Mouse (Mus musculus): Measurements from ENCODE around the gene Hnrnpk. TPM values are rescaled to one million over a fixed set of nuclear protein-coding genes. Genes with fewer than 3 reads are reported as not detected.

Hnrnpk gene
- polyA plus RNA-seq, 1 experiment from 2014 or later, result 1,323 TPM

- H3K4me3 ChIP-seq (ENCODE audit: low read depth, low read length), result no peak overlapping the region
- no peak overlapping the region for H3K27ac ChIP-seq (ENCODE audit: low read length)
- H3K9ac ChIP-seq (ENCODE audit: low read depth, low read length), result no peak overlapping the region
- no peak for ATAC-seq
- no peaks in the 10 kb centered on the region for H3K4me1 ChIP-seq (ENCODE audit: control insufficient read depth, insufficient read depth, low read length)
- H3K4me2 ChIP-seq (ENCODE audit: low read length), result no peak overlapping the region
- 88% methylated on average over 4 of the region's 4 CpGs for WGBS
- no peaks in the 10 kb centered on the region for H3K36me3 ChIP-seq (ENCODE audit: control insufficient read depth, insufficient read depth, low read length)
- H3K9me3 ChIP-seq (replicated peaks; ENCODE audit: control insufficient read depth, low read length, poor library complexity, severe bottlenecking), result no peaks in the 10 kb centered on the region
- H3K27me3 ChIP-seq (ENCODE audit: control insufficient read depth, insufficient read depth, low read depth, low read length), result no peaks in the 10 kb centered on the region
These were observed 17.9 kb upstream of the Hnrnpk start for GRCm38 (mm10) chr13:58421026-58421425.

- Histone ChIP-seq H3K36me3 (ENCODE audit: control insufficient read depth, insufficient read depth, low read length) (no peaks in the 10 kb centered on the region), H3K27me3 (ENCODE audit: control insufficient read depth, insufficient read depth, low read depth, low read length) (no peaks in the 10 kb centered on the region), H3K4me2 (ENCODE audit: low read length) (no peak overlapping the region), H3K9ac (ENCODE audit: low read depth, low read length) (no peak overlapping the region), H3K27ac (ENCODE audit: low read length) (no peak overlapping the region), H3K9me3 (replicated peaks; ENCODE audit: control insufficient read depth, low read length, poor library complexity, severe bottlenecking) (no peaks in the 10 kb centered on the region), H3K4me1 (ENCODE audit: control insufficient read depth, insufficient read depth, low read length) (no peaks in the 10 kb centered on the region), H3K4me3 (ENCODE audit: low read depth, low read length) (no peak overlapping the region)
- ATAC-seq, result no peak
- WGBS, result 92% methylated on average over 1 of the region's 1 CpGs
These were observed 16.1 kb upstream of the Hnrnpk start for GRCm38 (mm10) chr13:58419266-58419665.

GRCm38 (mm10) chr13:58418656-58419055 lies 15.5 kb upstream of the Hnrnpk start:
- Histone ChIP-seq H3K4me2 (ENCODE audit: low read length) (no peak overlapping the region), H3K27me3 (ENCODE audit: control insufficient read depth, insufficient read depth, low read depth, low read length) (no peaks in the 10 kb centered on the region), H3K9me3 (replicated peaks; ENCODE audit: control insufficient read depth, low read length, poor library complexity, severe bottlenecking) (no peaks in the 10 kb centered on the region), H3K9ac (ENCODE audit: low read depth, low read length) (no peak overlapping the region), H3K27ac (ENCODE audit: low read length) (no peak overlapping the region), H3K4me1 (ENCODE audit: control insufficient read depth, insufficient read depth, low read length) (no peaks in the 10 kb centered on the region), H3K36me3 (ENCODE audit: control insufficient read depth, insufficient read depth, low read length) (no peaks in the 10 kb centered on the region), H3K4me3 (ENCODE audit: low read depth, low read length) (no peak overlapping the region)
- 80% methylated on average over 4 of the region's 4 CpGs for WGBS
- no peak for ATAC-seq

- no peak overlapping the region for H3K4me3 ChIP-seq (ENCODE audit: low read depth, low read length)
- H3K4me2 ChIP-seq (ENCODE audit: low read length), result no peak overlapping the region
- H3K27me3 ChIP-seq (ENCODE audit: control insufficient read depth, insufficient read depth, low read depth, low read length), result no peaks in the 10 kb centered on the region
- H3K9ac ChIP-seq (ENCODE audit: low read depth, low read length), result no peak overlapping the region
- peaks cover 6% of the 10 kb centered on the region; the same call in 1 of the 2 replicates for H3K36me3 ChIP-seq (ENCODE audit: control insufficient read depth, insufficient read depth, low read length)
- H3K4me1 ChIP-seq (ENCODE audit: control insufficient read depth, insufficient read depth, low read length), result no peaks in the 10 kb centered on the region
- H3K27ac ChIP-seq (ENCODE audit: low read length), result no peak overlapping the region
- 90% methylated on average over 5 of the region's 5 CpGs for WGBS
- ATAC-seq, result no peak
- no peaks in the 10 kb centered on the region for H3K9me3 ChIP-seq (replicated peaks; ENCODE audit: control insufficient read depth, low read length, poor library complexity, severe bottlenecking)
These were observed 12.7 kb upstream of the Hnrnpk start for GRCm38 (mm10) chr13:58415838-58416237.

- H3K4me1 ChIP-seq (ENCODE audit: control insufficient read depth, insufficient read depth, low read length), result no peaks in the 10 kb centered on the region
- no peaks in the 10 kb centered on the region for H3K27me3 ChIP-seq (ENCODE audit: control insufficient read depth, insufficient read depth, low read depth, low read length)
- no peak overlapping the region for H3K9ac ChIP-seq (ENCODE audit: low read depth, low read length)
- no peaks in the 10 kb centered on the region for H3K9me3 ChIP-seq (replicated peaks; ENCODE audit: control insufficient read depth, low read length, poor library complexity, severe bottlenecking)
- no peak overlapping the region for H3K4me3 ChIP-seq (ENCODE audit: low read depth, low read length)
- H3K27ac ChIP-seq (ENCODE audit: low read length), result no peak overlapping the region
- no peak overlapping the region for H3K4me2 ChIP-seq (ENCODE audit: low read length)
- WGBS, result 87% methylated on average over 6 of the region's 6 CpGs
- peaks cover 7% of the 10 kb centered on the region; the same call in 1 of the 2 replicates for H3K36me3 ChIP-seq (ENCODE audit: control insufficient read depth, insufficient read depth, low read length)
- ATAC-seq, result no peak
These were observed 12.2 kb upstream of the Hnrnpk start for GRCm38 (mm10) chr13:58415374-58415773.

GRCm38 (mm10) chr13:58411073-58411472 lies 7.9 kb upstream of the Hnrnpk start:
- peaks cover 12% of the 10 kb centered on the region; the same call in 1 of the 2 replicates for H3K36me3 ChIP-seq (ENCODE audit: control insufficient read depth, insufficient read depth, low read length)
- no peak overlapping the region for H3K27ac ChIP-seq (ENCODE audit: low read length)
- no peak overlapping the region for H3K9ac ChIP-seq (ENCODE audit: low read depth, low read length)
- no peak overlapping the region for H3K4me3 ChIP-seq (ENCODE audit: low read depth, low read length)
- no peak overlapping the region for H3K4me2 ChIP-seq (ENCODE audit: low read length)
- ATAC-seq, result no peak
- H3K9me3 ChIP-seq (replicated peaks; ENCODE audit: control insufficient read depth, low read length, poor library complexity, severe bottlenecking), result no peaks in the 10 kb centered on the region
- WGBS, result 94% methylated on average over 4 of the region's 4 CpGs
- H3K27me3 ChIP-seq (ENCODE audit: control insufficient read depth, insufficient read depth, low read depth, low read length), result no peaks in the 10 kb centered on the region
- no peaks in the 10 kb centered on the region for H3K4me1 ChIP-seq (ENCODE audit: control insufficient read depth, insufficient read depth, low read length)

GRCm38 (mm10) chr13:58402744-58403110 lies 416 bp downstream of the Hnrnpk start:
- peak overlapping the region; percentile 48 for H3K4me2 ChIP-seq (ENCODE audit: low read length)
- H3K36me3 ChIP-seq (ENCODE audit: control insufficient read depth, insufficient read depth, low read length), result peaks cover 4% of the 10 kb centered on the region
- peaks cover 10% of the 10 kb centered on the region for H3K4me1 ChIP-seq (ENCODE audit: control insufficient read depth, insufficient read depth, low read length)
- peak overlapping the region; percentile 81 for H3K9ac ChIP-seq (ENCODE audit: low read depth, low read length)
- H3K4me3 ChIP-seq (ENCODE audit: low read depth, low read length), result peak overlapping the region; percentile 86
- WGBS, result 0% methylated on average over 19 of the region's 48 CpGs
- ATAC-seq, result no peak; the same call in 1 of the 2 replicates
- H3K9me3 ChIP-seq (replicated peaks; ENCODE audit: control insufficient read depth, low read length, poor library complexity, severe bottlenecking), result no peaks in the 10 kb centered on the region
- H3K27me3 ChIP-seq (ENCODE audit: control insufficient read depth, insufficient read depth, low read depth, low read length), result no peaks in the 10 kb centered on the region
- peak overlapping the region; percentile 100 for H3K27ac ChIP-seq (ENCODE audit: low read length)

GRCm38 (mm10) chr13:58402003-58402743 lies 970 bp downstream of the Hnrnpk start, which contains the start of gene Rmi1:
Gene Rmi1, plus strand, starts transcription at chr13:58402248.
- Histone ChIP-seq H3K9me3 (replicated peaks; ENCODE audit: control insufficient read depth, low read length, poor library complexity, severe bottlenecking) (no peaks in the 10 kb centered on the region), H3K27ac (ENCODE audit: low read length) (peak within 1 kb of the TSS; percentile 100), H3K4me1 (ENCODE audit: control insufficient read depth, insufficient read depth, low read length) (peaks cover 10% of the 10 kb centered on the region), H3K4me2 (ENCODE audit: low read length) (peak within 1 kb of the TSS; percentile 96), H3K9ac (ENCODE audit: low read depth, low read length) (peak within 1 kb of the TSS; percentile 99), H3K36me3 (ENCODE audit: control insufficient read depth, insufficient read depth, low read length) (peaks cover 9% of the 10 kb centered on the region), H3K4me3 (ENCODE audit: low read depth, low read length) (peak within 1 kb of the TSS; percentile 86), H3K27me3 (ENCODE audit: control insufficient read depth, insufficient read depth, low read depth, low read length) (no peaks in the 10 kb centered on the region)
- peak; percentile 98 for ATAC-seq
- WGBS, result under 1% methylated on average over 80 of the region's 91 CpGs

GRCm38 (mm10) chr13:58401135-58402002 lies 1.8 kb downstream of the Hnrnpk start:
- no peaks in the 10 kb centered on the region for H3K9me3 ChIP-seq (replicated peaks; ENCODE audit: control insufficient read depth, low read length, poor library complexity, severe bottlenecking)
- peak overlapping the region; percentile 86 for H3K4me3 ChIP-seq (ENCODE audit: low read depth, low read length)
- H3K36me3 ChIP-seq (ENCODE audit: control insufficient read depth, insufficient read depth, low read length), result peaks cover 13% of the 10 kb centered on the region
- peaks cover 10% of the 10 kb centered on the region for H3K4me1 ChIP-seq (ENCODE audit: control insufficient read depth, insufficient read depth, low read length)
- ATAC-seq, result peak; percentile 52
- H3K27ac ChIP-seq (ENCODE audit: low read length), result peak overlapping the region; percentile 100
- WGBS, result under 1% methylated on average over 76 of the region's 100 CpGs
- H3K4me2 ChIP-seq (ENCODE audit: low read length), result peak overlapping the region; percentile 96
- peak overlapping the region; percentile 99 for H3K9ac ChIP-seq (ENCODE audit: low read depth, low read length)
- no peaks in the 10 kb centered on the region for H3K27me3 ChIP-seq (ENCODE audit: control insufficient read depth, insufficient read depth, low read depth, low read length)

Measured in midbrain, embryonic 16.5 days (tissue).